Mouse (Mus musculus) frontal cortex, postnatal 10 days (tissue): ENCODE measurements around the gene Gm20604.

Experiments
- DNase-seq, 2 experiments: peaks; one replicate each; pipeline ENCODE4 v3.0.0; 2022; ENCODE audit warnings: low spot score in 2 of 2, mixed read lengths in 1 of 2

Gm20604 gene

DNA sequence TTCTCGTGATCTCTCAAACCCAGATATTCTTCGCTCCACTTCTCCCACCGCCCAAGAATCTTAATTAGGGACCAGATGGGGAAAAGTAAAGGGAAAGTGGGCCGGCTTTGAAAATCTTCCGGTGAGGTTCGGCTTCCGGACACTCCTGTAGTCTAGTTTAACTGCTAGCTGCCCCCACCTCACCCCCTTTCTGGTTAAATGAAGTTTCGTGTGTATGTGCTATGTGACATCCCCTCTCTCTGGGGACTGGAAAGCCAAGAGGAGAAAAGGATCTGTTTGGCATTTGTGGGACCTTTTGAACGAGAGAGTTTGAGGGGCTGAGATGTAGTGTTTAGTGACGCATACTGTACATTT lies at the start of gene Gm20604:
Gene Gm20604 (minus strand): TSS at position 270 of the 354 bp plus-strand sequence.
- no peak for DNase-seq

DNA sequence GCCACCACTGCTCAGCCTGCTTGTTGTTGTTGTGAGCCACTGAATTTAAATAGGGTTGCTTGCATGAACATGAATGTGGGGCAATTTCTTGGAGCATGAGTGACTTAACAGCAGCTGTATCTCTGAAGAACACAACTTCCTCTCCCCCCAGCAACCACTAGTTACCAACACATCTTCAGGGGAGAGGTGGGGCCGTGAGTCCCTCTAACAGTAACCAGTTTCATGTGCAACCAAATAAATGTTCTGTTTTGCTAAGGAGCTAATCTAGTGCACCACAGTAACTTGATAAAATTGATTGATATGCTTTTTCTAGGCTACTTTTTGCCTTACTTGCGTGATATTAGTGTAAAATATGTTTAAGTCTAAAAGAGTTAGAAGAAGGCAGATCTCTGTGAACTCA lies 41.1 kb upstream of the Gm20604 start:
- no peak for DNase-seq

DNA sequence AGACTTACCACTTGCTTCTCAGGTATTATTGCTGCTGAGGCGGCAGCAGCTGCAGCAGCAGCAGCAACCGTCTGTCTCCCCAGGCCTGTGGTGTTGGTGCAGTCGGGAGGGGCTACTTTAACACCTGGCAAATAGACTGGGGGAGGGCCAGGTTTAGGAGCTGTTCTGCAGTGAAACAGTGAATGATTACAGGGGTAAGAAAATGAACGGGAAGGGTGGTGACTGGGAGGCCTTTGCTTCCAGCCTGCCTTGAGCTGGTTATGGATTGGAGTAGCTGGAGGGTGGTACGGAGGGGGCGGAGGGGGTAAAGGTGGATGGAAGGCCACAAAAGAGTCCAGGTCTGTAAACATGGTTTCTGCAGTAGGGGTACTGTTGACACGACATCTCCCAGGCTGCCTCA lies 29.5 kb upstream of the Gm20604 start:
- DNase-seq: no peak

- no peak for DNase-seq
Observed at GRCm38 (mm10) chr12:102785593-102785985, 27.1 kb upstream of the Gm20604 start.

GRCm38 (mm10) chr12:102784899-102785592 lies 26.6 kb upstream of the Gm20604 start:
- DNase-seq: no peak

DNA sequence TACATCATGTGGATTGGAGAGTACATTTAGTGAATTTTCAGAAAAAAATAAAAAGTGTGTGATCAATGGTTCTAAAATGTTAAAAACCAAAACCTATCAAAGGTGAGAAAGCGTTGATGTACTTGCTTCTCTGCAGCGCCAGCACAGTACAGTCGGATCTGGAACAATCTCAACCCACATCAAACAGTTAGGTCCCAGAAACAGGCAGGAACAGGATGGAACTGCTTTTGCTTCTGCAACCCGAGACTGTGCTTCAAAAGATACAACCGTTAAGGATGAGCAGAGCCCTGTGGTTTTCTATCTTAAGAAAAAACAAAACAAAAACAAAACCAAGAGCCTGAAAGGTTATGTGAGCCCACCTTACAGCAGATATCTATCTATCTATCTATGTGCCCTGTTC lies 24.4 kb upstream of the Gm20604 start:
- no peak for DNase-seq

DNA sequence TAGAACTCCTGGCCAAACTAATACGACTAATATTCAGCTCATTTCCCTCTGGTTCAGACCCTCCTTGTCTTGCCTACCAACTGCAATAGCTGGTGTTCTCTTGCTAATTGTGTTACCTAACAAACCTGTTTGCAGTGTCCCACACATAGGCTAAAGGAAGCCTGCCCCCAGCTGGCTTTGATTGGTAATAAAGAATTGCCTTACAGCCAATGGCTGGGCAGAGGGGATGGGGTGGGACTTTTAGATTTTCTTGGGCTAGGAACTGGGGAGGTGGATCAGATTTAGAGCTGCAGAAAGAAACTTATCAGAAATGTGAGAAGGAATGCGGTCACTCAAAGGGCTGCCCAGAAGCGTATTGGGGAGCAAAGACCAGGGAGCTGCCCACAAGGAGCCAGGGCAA lies 21.0 kb upstream of the Gm20604 start:
- no peak for DNase-seq

- DNase-seq: no peak
Observed at GRCm38 (mm10) chr12:102778151-102778550, 19.7 kb upstream of the Gm20604 start.

- DNase-seq: no peak
Observed at GRCm38 (mm10) chr12:102776035-102776434, 17.6 kb upstream of the Gm20604 start.

DNA sequence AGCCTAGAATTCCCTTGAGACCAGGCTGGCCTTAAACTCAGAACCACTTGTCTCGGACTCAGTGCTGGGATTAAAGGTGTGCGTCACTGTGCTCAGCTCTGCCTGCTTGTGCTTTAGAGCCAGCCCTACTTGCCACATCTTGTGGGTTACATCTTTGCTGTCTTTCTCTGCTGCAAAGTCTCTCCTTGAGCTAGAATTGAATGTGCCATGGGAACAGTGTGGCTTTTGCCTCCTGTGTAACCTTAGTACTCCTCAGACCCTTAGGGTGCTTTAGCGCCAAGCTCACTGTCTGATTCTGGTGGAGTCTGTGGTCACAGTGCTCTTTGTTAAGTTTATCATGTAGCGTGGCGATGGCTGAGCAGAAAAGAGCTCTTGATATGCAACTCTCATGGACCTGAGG lies 14.2 kb upstream of the Gm20604 start:
- no peak for DNase-seq

- no peak for DNase-seq
Observed at GRCm38 (mm10) chr12:102771601-102772000, 13.1 kb upstream of the Gm20604 start.

DNA sequence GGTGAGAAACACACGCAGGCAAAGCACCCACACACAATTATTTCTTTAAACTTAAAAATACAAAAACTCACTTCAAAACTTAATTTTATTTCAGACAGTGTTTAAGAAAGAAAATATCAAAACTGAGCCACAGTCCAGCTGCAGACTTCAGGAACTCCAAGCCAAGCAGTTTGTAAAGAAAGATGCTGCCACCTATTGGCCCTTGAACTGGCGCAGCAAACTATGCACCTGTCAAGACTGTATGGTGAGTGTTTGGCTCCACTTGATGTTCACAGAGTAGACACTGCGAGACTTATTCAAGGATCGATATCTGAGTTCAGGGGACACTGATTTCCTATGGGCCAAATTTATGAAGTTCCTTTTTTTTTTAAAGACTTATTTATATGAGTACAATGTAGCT lies 10.5 kb upstream of the Gm20604 start:
- no peak for DNase-seq

DNA sequence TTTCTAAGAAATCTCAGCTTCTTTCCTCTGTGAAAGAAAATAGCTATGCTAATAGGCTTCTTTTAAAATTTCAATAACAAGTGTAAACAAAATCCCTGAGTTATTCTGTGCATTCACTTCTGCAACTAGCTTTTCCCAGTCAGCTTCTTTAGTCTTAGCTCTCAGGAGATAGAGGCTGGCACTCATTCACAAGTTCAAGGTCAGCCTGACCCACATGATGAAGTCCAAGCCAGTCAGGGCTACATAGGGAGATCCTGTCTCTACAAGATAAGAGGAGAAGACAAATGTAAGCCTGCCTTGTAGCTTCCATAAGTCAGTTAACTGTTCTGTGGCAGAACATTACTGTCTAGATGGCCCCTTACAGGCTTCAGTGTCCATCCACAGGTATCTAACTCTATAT lies 5.2 kb upstream of the Gm20604 start:
- no peak for DNase-seq

DNA sequence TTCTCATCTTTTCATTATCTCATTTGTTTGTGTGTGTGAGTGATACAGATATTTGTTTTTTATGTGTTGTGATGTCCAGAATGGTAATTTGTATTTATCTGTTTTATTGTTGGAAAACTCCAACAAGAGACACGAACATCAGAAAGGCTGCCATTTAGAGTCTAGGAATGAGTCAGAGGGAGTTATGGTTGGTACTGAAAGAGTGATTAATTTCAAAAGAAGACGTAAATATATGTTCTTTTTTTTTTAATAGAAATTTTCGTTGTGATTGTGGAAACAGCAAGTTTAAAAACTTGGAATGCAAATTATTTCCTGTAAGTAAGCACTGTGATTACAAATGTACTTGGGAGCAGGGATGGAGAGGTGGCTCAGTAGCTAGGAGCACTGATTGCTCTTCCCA lies 3.2 kb upstream of the Gm20604 start:
- DNase-seq: no peak

DNA sequence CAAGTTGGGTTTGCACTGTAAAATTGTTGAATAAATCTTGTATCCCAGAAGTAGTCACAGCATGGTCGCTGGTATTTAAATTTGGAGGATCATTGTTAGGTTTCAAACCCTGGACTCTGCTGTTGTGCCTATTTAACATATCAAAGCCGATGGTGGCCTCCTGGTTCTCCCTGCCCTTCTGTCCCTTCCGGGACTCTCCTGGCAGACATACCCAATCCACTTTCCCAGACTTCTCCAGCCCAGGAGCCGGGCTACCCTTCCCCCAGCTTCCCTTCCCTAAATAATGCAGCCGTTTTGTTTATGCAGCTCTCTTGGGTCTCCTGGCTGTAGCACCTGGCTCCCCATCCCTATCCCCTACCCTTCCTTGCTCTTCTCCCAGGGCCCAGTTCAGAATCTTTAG lies 464 bp upstream of the Gm20604 start:
- no peak for DNase-seq

GRCm38 (mm10) chr12:102757689-102758402 lies 626 bp downstream of the Gm20604 start, which contains the start of the genes Gm28051, Gon7 and Ubr7:
Gm28051 (minus strand) TSS chr12:102757765.
Gon7 (minus strand) TSS chr12:102757803.
Ubr7 (plus strand) TSS chr12:102757967.
- DNase-seq: peak; percentile 95 to 96

- no peak for DNase-seq
Observed at GRCm38 (mm10) chr12:102757055-102757688, 1.3 kb downstream of the Gm20604 start.

GRCm38 (mm10) chr12:102756304-102756703 lies 2.2 kb downstream of the Gm20604 start:
- no peak for DNase-seq

DNA sequence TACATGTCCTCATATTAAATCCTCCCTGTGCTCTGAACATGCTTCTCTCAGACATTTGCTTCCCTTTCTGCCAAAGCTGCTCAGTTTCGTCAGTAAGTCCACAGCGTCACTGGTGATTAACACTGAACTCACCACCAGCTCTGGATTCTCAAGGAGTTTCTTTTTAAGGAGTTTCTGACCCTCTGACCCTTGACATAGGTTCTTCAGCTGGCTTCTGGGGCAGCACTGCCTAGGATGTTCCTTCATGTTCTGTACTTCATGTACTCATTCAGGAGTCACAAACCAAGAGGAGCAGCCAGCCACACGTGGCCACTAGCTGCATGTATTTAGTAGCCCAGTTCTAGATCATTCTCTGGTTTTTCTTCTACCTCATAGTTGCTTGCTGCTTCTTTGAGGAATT lies 10.2 kb downstream of the Gm20604 start:
- no peak for DNase-seq

DNA sequence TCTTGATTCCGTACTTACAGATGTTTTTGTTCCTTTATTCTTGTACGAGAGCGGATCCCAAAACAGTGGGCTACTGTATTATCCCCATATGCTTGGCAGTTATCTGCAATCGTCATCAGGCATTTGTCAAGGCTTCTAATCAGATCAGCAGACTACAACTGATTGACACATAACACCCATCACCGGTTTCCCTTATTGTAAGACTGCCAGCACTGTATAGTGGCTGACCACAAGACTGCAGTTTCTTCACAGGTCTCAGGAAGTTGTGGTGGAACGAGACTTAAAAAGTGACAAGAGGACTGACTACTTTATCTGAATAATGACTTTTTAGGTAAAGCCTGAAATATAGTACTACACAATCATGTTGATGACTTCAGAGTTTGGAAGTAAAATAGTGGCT lies 13.6 kb downstream of the Gm20604 start:
- no peak for DNase-seq

- DNase-seq: peak; percentile 80 to 88
Observed at GRCm38 (mm10) chr12:102743589-102744574, 14.6 kb downstream of the Gm20604 start, which contains the start of the genes Moap1 and Tmem251. Moap1 (minus strand) TSS chr12:102743661. Tmem251 (plus strand) TSS chr12:102743762.
